Mouse (Mus musculus): ENCODE results near the gene Chst4.

Chst4 gene

GRCm38 (mm10) chr8:110006312-110007023 is 33.1 kb downstream of the Chst4 start:
- no peak for DNase-seq (ENCODE audit: low spot score in 2 of 2)

- no peak for DNase-seq (ENCODE audit: low spot score in 2 of 2)
These were observed 35.2 kb downstream of the Chst4 start for GRCm38 (mm10) chr8:110004300-110004699.

GRCm38 (mm10) chr8:110002953-110003352 is 36.6 kb downstream of the Chst4 start:
- peak in 1 of 2 experiments; percentile 44 for DNase-seq (ENCODE audit: low spot score in 2 of 2)

- no peak for DNase-seq (ENCODE audit: low spot score in 2 of 2)
These were observed 39.6 kb downstream of the Chst4 start for GRCm38 (mm10) chr8:109999974-110000373.

GRCm38 (mm10) chr8:109998066-109998465 is 41.5 kb downstream of the Chst4 start:
- DNase-seq (ENCODE audit: low spot score in 2 of 2) = no peak

- no peak for DNase-seq (ENCODE audit: low spot score in 2 of 2)
These were observed 42.2 kb downstream of the Chst4 start for GRCm38 (mm10) chr8:109997381-109997780.

GRCm38 (mm10) chr8:109992951-109993350 is 46.6 kb downstream of the Chst4 start:
- DNase-seq (ENCODE audit: low spot score in 2 of 2) = no peak

GRCm38 (mm10) chr8:109992166-109992565 is 47.4 kb downstream of the Chst4 start:
- DNase-seq (ENCODE audit: low spot score in 2 of 2) = no peak

GRCm38 (mm10) chr8:109990224-109990623 is 49.3 kb downstream of the Chst4 start, which contains the start of gene Tat:
Gene Tat, plus strand, starts transcription at chr8:109990437.
- no peak for DNase-seq (ENCODE audit: low spot score in 2 of 2)

GRCm38 (mm10) chr8:109989151-109989550 is 50.4 kb downstream of the Chst4 start:
- no peak for DNase-seq (ENCODE audit: low spot score in 2 of 2)

- DNase-seq (ENCODE audit: low spot score in 2 of 2) = no peak
These were observed 51.8 kb downstream of the Chst4 start for GRCm38 (mm10) chr8:109987776-109988175.

GRCm38 (mm10) chr8:109986384-109986783 is 53.2 kb downstream of the Chst4 start:
- DNase-seq (ENCODE audit: low spot score in 2 of 2) = no peak

GRCm38 (mm10) chr8:109983944-109984343 is 55.6 kb downstream of the Chst4 start:
- no peak for DNase-seq (ENCODE audit: low spot score in 2 of 2)

- peak; percentile 11 to 17 for DNase-seq (ENCODE audit: low spot score in 2 of 2)
These were observed 57.0 kb downstream of the Chst4 start for GRCm38 (mm10) chr8:109982386-109983105.

GRCm38 (mm10) chr8:109979339-109979738 is 60.2 kb downstream of the Chst4 start:
- DNase-seq (ENCODE audit: low spot score in 2 of 2) = no peak

Data from thymus, postnatal 10 days (tissue).